Mouse (Mus musculus) T-helper 1 cell (primary cell): ENCODE results near the gene Fsd1.

Experiments
- in situ Hi-C: fragments of 300-600 bp; cut with MboI, MseI; formaldehyde crosslinking; loops from one replicate; pipeline ENCODE4 v1.15.1; 2025; ENCODE audit warnings: high pct_unique_total_duplicates

Gene Fsd1

GRCm38 (mm10) chr17:55961631-55962030 lies 24.7 kb upstream of the Fsd1 start:
- in situ Hi-C loops, result loop anchor here (10.0 kb wide), 1 partner anchor 53 kb away; no protein-coding TSS in a partner anchor

- in situ Hi-C loops, result loop anchor here (10.0 kb wide), 1 partner anchor 52 kb away; no protein-coding TSS in a partner anchor
These were observed 23.1 kb upstream of the Fsd1 start for GRCm38 (mm10) chr17:55963171-55963570.

GRCm38 (mm10) chr17:55964496-55964895 lies 21.8 kb upstream of the Fsd1 start:
- in situ Hi-C loops, result loop anchor here (10.0 kb wide), 1 partner anchor 50 kb away; no protein-coding TSS in a partner anchor

- in situ Hi-C loops, result loop anchor here (10.0 kb wide), 1 partner anchor 50 kb away; no protein-coding TSS in a partner anchor
These were observed 21.3 kb upstream of the Fsd1 start for GRCm38 (mm10) chr17:55964996-55965395.

- in situ Hi-C loops, result loop anchor here (10.0 kb wide), 1 partner anchor 48 kb away; no protein-coding TSS in a partner anchor
These were observed 19.1 kb upstream of the Fsd1 start for GRCm38 (mm10) chr17:55967186-55967585.

- in situ Hi-C loops, result loop anchor here (10.0 kb wide), 1 partner anchor 47 kb away; no protein-coding TSS in a partner anchor
These were observed 18.1 kb upstream of the Fsd1 start for GRCm38 (mm10) chr17:55968210-55968609.

GRCm38 (mm10) chr17:55969560-55969959 lies 16.7 kb upstream of the Fsd1 start:
- in situ Hi-C loops, result loop anchor here (10.0 kb wide), 1 partner anchor 45 kb away; no protein-coding TSS in a partner anchor

- in situ Hi-C loops, result loop anchor here (10.0 kb wide), 1 partner anchor 45 kb away; no protein-coding TSS in a partner anchor
These were observed 16.1 kb upstream of the Fsd1 start, which contains the start of gene Shd for GRCm38 (mm10) chr17:55969966-55970891. TSS of gene Shd (plus strand) at chr17:55970467.

- in situ Hi-C loops, result no loop called here
These were observed 14.9 kb upstream of the Fsd1 start for GRCm38 (mm10) chr17:55971453-55971852.

GRCm38 (mm10) chr17:55976255-55976862 lies 9.9 kb upstream of the Fsd1 start:
- in situ Hi-C loops, result no loop called here

- in situ Hi-C loops, result no loop called here
These were observed 9.0 kb upstream of the Fsd1 start for GRCm38 (mm10) chr17:55977301-55977700.

GRCm38 (mm10) chr17:55990278-55990898 lies 4.1 kb downstream of the Fsd1 start:
- in situ Hi-C loops, result loop anchor here (10.0 kb wide), 1 partner anchor 1136 kb away; no protein-coding TSS in a partner anchor

- in situ Hi-C loops, result loop anchor here (10.0 kb wide), 1 partner anchor 1141 kb away; no protein-coding TSS in a partner anchor
These were observed 9.7 kb downstream of the Fsd1 start for GRCm38 (mm10) chr17:55996007-55996406.

- in situ Hi-C loops, result loop anchor here (10.0 kb wide), 1 partner anchor 1145 kb away; no protein-coding TSS in a partner anchor
These were observed 13.6 kb downstream of the Fsd1 start for GRCm38 (mm10) chr17:55999794-56000499.

- in situ Hi-C loops, result no loop called here
These were observed 16.7 kb downstream of the Fsd1 start for GRCm38 (mm10) chr17:56003000-56003399.

- in situ Hi-C loops, result loop anchor here (5.0 kb wide), 2 partner anchors 1387 to 1863 kb away; no protein-coding TSS in a partner anchor
These were observed 19.2 kb downstream of the Fsd1 start, which contains the start of the genes Stap2 and Mpnd for GRCm38 (mm10) chr17:56005415-56006061. TSS of gene Stap2 (minus strand) at chr17:56005584. TSS of gene Mpnd (plus strand) at chr17:56005711.

GRCm38 (mm10) chr17:56006956-56007355 lies 20.6 kb downstream of the Fsd1 start:
- in situ Hi-C loops, result loop anchor here (5.0 kb wide), 2 partner anchors 1385 to 1865 kb away; no protein-coding TSS in a partner anchor

- in situ Hi-C loops, result loop anchor here (5.0 kb wide), 2 partner anchors 1385 to 1865 kb away; no protein-coding TSS in a partner anchor
These were observed 21.4 kb downstream of the Fsd1 start for GRCm38 (mm10) chr17:56007444-56008355.
